Mouse (Mus musculus): Measurements from ENCODE around the gene 1700069L16Rik.

The 1700069L16Rik gene

GRCm38 (mm10) chr5:113724446-113724845 lies at the start of gene 1700069L16Rik:
Gene 1700069L16Rik (minus strand): TSS chr5:113724772.
- in situ Hi-C loops (cut with MboI) = no loop called here

GRCm38 (mm10) chr5:113773664-113774063 lies 49.1 kb upstream of the 1700069L16Rik start:
- in situ Hi-C loops (cut with MboI) = loop anchor here (5.0 kb wide), 1 partner anchor 39 kb away; no protein-coding TSS in a partner anchor

GRCm38 (mm10) chr5:113772905-113773519 lies 48.4 kb upstream of the 1700069L16Rik start:
- in situ Hi-C loops (cut with MboI) = loop anchor here (5.0 kb wide), 1 partner anchor 39 kb away; no protein-coding TSS in a partner anchor

GRCm38 (mm10) chr5:113772450-113772895 lies 47.9 kb upstream of the 1700069L16Rik start, which contains the start of the genes Sart3 and Iscu:
Gene Sart3 (minus strand): TSS chr5:113772510.
Gene Iscu (plus strand): TSS chr5:113772748.
- in situ Hi-C loops (cut with MboI) = loop anchor here (5.0 kb wide), 1 partner anchor 40 kb away; no protein-coding TSS in a partner anchor

- in situ Hi-C loops (cut with MboI) = loop anchor here (5.0 kb wide), 1 partner anchor 41 kb away; no protein-coding TSS in a partner anchor
These were observed 46.9 kb upstream of the 1700069L16Rik start for GRCm38 (mm10) chr5:113771213-113772162.

- in situ Hi-C loops (cut with MboI) = no loop called here
These were observed 44.2 kb upstream of the 1700069L16Rik start for GRCm38 (mm10) chr5:113768806-113769205.

- in situ Hi-C loops (cut with MboI) = no loop called here
These were observed 41.3 kb upstream of the 1700069L16Rik start for GRCm38 (mm10) chr5:113765641-113766526.

- in situ Hi-C loops (cut with MboI) = no loop called here
These were observed 39.9 kb upstream of the 1700069L16Rik start for GRCm38 (mm10) chr5:113764426-113764825.

- in situ Hi-C loops (cut with MboI) = no loop called here
These were observed 37.0 kb upstream of the 1700069L16Rik start for GRCm38 (mm10) chr5:113761585-113761984.

GRCm38 (mm10) chr5:113755347-113756030 lies 30.9 kb upstream of the 1700069L16Rik start:
- in situ Hi-C loops (cut with MboI) = no loop called here

GRCm38 (mm10) chr5:113751521-113752157 lies 27.1 kb upstream of the 1700069L16Rik start:
- in situ Hi-C loops (cut with MboI) = no loop called here

GRCm38 (mm10) chr5:113748556-113749331 lies 24.2 kb upstream of the 1700069L16Rik start:
- in situ Hi-C loops (cut with MboI) = loop anchor here (25.0 kb wide), 1 partner anchor 386 kb away; the partner anchor contains the start of gene Aym1

- in situ Hi-C loops (cut with MboI) = loop anchor here (25.0 kb wide), 1 partner anchor 385 kb away; the partner anchor contains the start of gene Aym1
These were observed 23.1 kb upstream of the 1700069L16Rik start for GRCm38 (mm10) chr5:113747629-113748028.

GRCm38 (mm10) chr5:113737607-113738237 lies 13.2 kb upstream of the 1700069L16Rik start:
- in situ Hi-C loops (cut with MboI) = loop anchor here (25.0 kb wide), 1 partner anchor 375 kb away; the partner anchor contains the start of gene Aym1

GRCm38 (mm10) chr5:113736522-113737164 lies 12.1 kb upstream of the 1700069L16Rik start:
- in situ Hi-C loops (cut with MboI) = loop anchor here (25.0 kb wide), 1 partner anchor 374 kb away; the partner anchor contains the start of gene Aym1

GRCm38 (mm10) chr5:113736113-113736502 lies 11.5 kb upstream of the 1700069L16Rik start:
- in situ Hi-C loops (cut with MboI) = loop anchor here (25.0 kb wide), 1 partner anchor 374 kb away; the partner anchor contains the start of gene Aym1

GRCm38 (mm10) chr5:113735345-113736112 lies 11.0 kb upstream of the 1700069L16Rik start, which contains the start of gene Ficd:
Gene Ficd (plus strand): TSS chr5:113735803.
- in situ Hi-C loops (cut with MboI) = loop anchor here (25.0 kb wide), 1 partner anchor 373 kb away; the partner anchor contains the start of gene Aym1

Measured in mature B cell (primary cell).